Comparison of ENCODE assay signal across 16 mouse cellular contexts in genomic region chr9:50496546-50496945, GRCm38 (mm10). TPM values are rescaled to one million over a fixed set of nuclear protein-coding genes. Genes with fewer than 3 reads are reported as not detected.
A peak's percentile ranks its signal among the peaks of the same experiment; 100 is the strongest.
DNase-seq lines count a peak whose midpoint lies in the region; ATAC-seq and TF ChIP-seq lines count a peak whose summit lies in the region.
"Had no signal": no experiment of that assay in that cellular context is flagged by ENCODE, and none has a peak within 500 bp of the region (broad histone marks: within the 10 kb centered on the region; RNA-seq: fewer than 3 reads in every experiment).

No protein-coding gene starts in this region.

- no peak overlapping the region for H3K27ac ChIP-seq in heart, embryonic 13.5 days (replicated peaks)
- H3K27ac ChIP-seq in lung, postnatal 0 days (ENCODE audit: low read length): peak overlapping the region; percentile 62
- H3K27ac ChIP-seq in embryonic facial prominence, embryonic 12.5 days: no peak overlapping the region
- H3K27ac ChIP-seq in stomach, embryonic 15.5 days: 0 out of 2 replicates have a peak overlapping the region, but pooled peaks have one; percentile 26
- H3K27ac ChIP-seq in neural tube, embryonic 15.5 days (replicated peaks): no peak overlapping the region
- H3K27ac ChIP-seq: forebrain, embryonic 13.5 days; limb, embryonic 12.5 days had no signal

- no peak for ATAC-seq in heart, embryonic 13.5 days (ENCODE audit: extremely low read depth, insufficient number of reproducible peaks, low FRiP score, low TSS enrichment)
- peak; percentile 62 for ATAC-seq in lung, postnatal 0 days
- no peak for ATAC-seq in embryonic facial prominence, embryonic 12.5 days (ENCODE audit: insufficient number of reproducible peaks, insufficient read depth, low FRiP score, low TSS enrichment)
- ATAC-seq in stomach, embryonic 15.5 days (ENCODE audit: insufficient read depth, low FRiP score, low read depth): no peak
- no peak for ATAC-seq in activated CD4-positive, CD25-positive, alpha-beta regulatory T cell, adult 4 months
- ATAC-seq in neural tube, embryonic 15.5 days (ENCODE audit: low FRiP score): no peak
- ATAC-seq: forebrain, embryonic 13.5 days; intestine, postnatal 0 days had no signal

- H3K36me3 ChIP-seq in heart, embryonic 13.5 days: no peaks in the 10 kb centered on the region
- no peaks in the 10 kb centered on the region for H3K36me3 ChIP-seq in lung, postnatal 0 days (ENCODE audit: insufficient read depth, low read length)
- H3K36me3 ChIP-seq in embryonic facial prominence, embryonic 12.5 days: no peaks in the 10 kb centered on the region
- no peaks in the 10 kb centered on the region for H3K36me3 ChIP-seq in stomach, embryonic 15.5 days
- no peaks in the 10 kb centered on the region for H3K36me3 ChIP-seq in neural tube, embryonic 15.5 days
- H3K36me3 ChIP-seq: limb, embryonic 12.5 days had no signal

- no peak overlapping the region for H3K4me3 ChIP-seq in heart, embryonic 13.5 days
- no peak overlapping the region for H3K4me3 ChIP-seq in lung, postnatal 0 days (ENCODE audit: low read depth, low read length)
- no peak overlapping the region for H3K4me3 ChIP-seq in lung, adult 2 months (replicated peaks; ENCODE audit: extremely low read depth, low read depth, low read length)
- no peak overlapping the region for H3K4me3 ChIP-seq in embryonic facial prominence, embryonic 12.5 days
- no peak overlapping the region for H3K4me3 ChIP-seq in stomach, embryonic 15.5 days (replicated peaks)
- no peak overlapping the region for H3K4me3 ChIP-seq in neural tube, embryonic 15.5 days (replicated peaks)
- H3K4me3 ChIP-seq: forebrain, embryonic 13.5 days; limb, embryonic 12.5 days had no signal

- TF ChIP-seq CTCF in lung, postnatal 0 days (IDR thresholded peaks at IDR 0.05): no peak
- no peak for TF ChIP-seq CTCF in lung, adult 2 months (IDR thresholded peaks at IDR 0.05; ENCODE audit: insufficient read depth, low read length)

- DNase-seq in heart, postnatal 14 days: no peak
- peak; percentile 72 for DNase-seq in lung, postnatal 0 days (ENCODE audit: low spot score)
- DNase-seq in lung, adult 2 months: no peak
- DNase-seq: adrenal gland, postnatal 36 days; cerebellum, adult 11-12 months; embryo, embryonic 11 days; gastrocnemius, postnatal 36 days; thymus, adult 18-20 months had no signal

- no peak overlapping the region for H3K9ac ChIP-seq in heart, embryonic 13.5 days
- no peak overlapping the region for H3K9ac ChIP-seq in lung, postnatal 0 days (replicated peaks; ENCODE audit: low read depth)
- 0 out of 2 replicates have a peak overlapping the region, but pooled peaks have one; percentile 1 for H3K9ac ChIP-seq in embryonic facial prominence, embryonic 12.5 days
- H3K9ac ChIP-seq in stomach, embryonic 15.5 days: no peak overlapping the region
- no peak overlapping the region for H3K9ac ChIP-seq in neural tube, embryonic 15.5 days (replicated peaks)
- H3K9ac ChIP-seq: forebrain, embryonic 13.5 days; limb, embryonic 12.5 days had no signal

- H3K4me1 ChIP-seq in heart, embryonic 13.5 days: peaks cover 24% of the 10 kb centered on the region
- no peaks in the 10 kb centered on the region for H3K4me1 ChIP-seq in lung, postnatal 0 days (ENCODE audit: insufficient read depth, low read depth, low read length)
- no peaks in the 10 kb centered on the region; the same call in 1 of the 2 replicates for H3K4me1 ChIP-seq in lung, adult 2 months (ENCODE audit: control insufficient read depth, insufficient read depth, low read length)
- peaks cover 10% of the 10 kb centered on the region; the same call in 1 of the 2 replicates for H3K4me1 ChIP-seq in embryonic facial prominence, embryonic 12.5 days
- 0 out of 2 replicates have a peak, but pooled peaks cover 3% of the 10 kb centered on the region for H3K4me1 ChIP-seq in stomach, embryonic 15.5 days
- peaks cover 7% of the 10 kb centered on the region; the same call in 1 of the 2 replicates for H3K4me1 ChIP-seq in neural tube, embryonic 15.5 days

- WGBS in heart, embryonic 13.5 days: 17% methylated on average over 6 of the region's 6 CpGs
- 22% methylated on average over 6 of the region's 6 CpGs for WGBS in lung, postnatal 0 days
- WGBS in lung, adult 2 months: 26% methylated on average over 6 of the region's 6 CpGs
- 15% methylated on average over 6 of the region's 6 CpGs for WGBS in embryonic facial prominence, embryonic 12.5 days
- 30% methylated on average over 6 of the region's 6 CpGs for WGBS in stomach, embryonic 15.5 days
- 36% methylated on average over 6 of the region's 6 CpGs for WGBS in neural tube, embryonic 15.5 days

- H3K4me2 ChIP-seq in heart, embryonic 13.5 days: peak overlapping the region; percentile 42
- peak overlapping the region; percentile 17 for H3K4me2 ChIP-seq in lung, postnatal 0 days (replicated peaks; ENCODE audit: low read depth, low read length)
- H3K4me2 ChIP-seq in embryonic facial prominence, embryonic 12.5 days (replicated peaks): 0 out of 2 replicates have a peak overlapping the region, but pooled peaks have one; percentile 2
- H3K4me2 ChIP-seq in stomach, embryonic 15.5 days: no peak overlapping the region
- no peak overlapping the region for H3K4me2 ChIP-seq in neural tube, embryonic 15.5 days
- H3K4me2 ChIP-seq: limb, embryonic 12.5 days had no signal

- intact Hi-C loops in heart, postnatal 14 days (cut with DNase I): no loop called here

- no peaks in the 10 kb centered on the region for H3K27me3 ChIP-seq in heart, embryonic 13.5 days (replicated peaks)
- no peaks in the 10 kb centered on the region for H3K27me3 ChIP-seq in lung, postnatal 0 days (replicated peaks; ENCODE audit: insufficient read depth, low read length)
- H3K27me3 ChIP-seq in embryonic facial prominence, embryonic 12.5 days: no peaks in the 10 kb centered on the region
- H3K27me3 ChIP-seq in stomach, embryonic 15.5 days (replicated peaks): no peaks in the 10 kb centered on the region
- H3K27me3 ChIP-seq in neural tube, embryonic 15.5 days (replicated peaks): no peaks in the 10 kb centered on the region
- H3K27me3 ChIP-seq: forebrain, embryonic 13.5 days; limb, embryonic 12.5 days had no signal

- no peak for TF ChIP-seq POLR2A in lung, adult 2 months (IDR thresholded peaks at IDR 0.05; ENCODE audit: borderline replicate concordance, extremely low read depth, low read depth, low read length)

- TF ChIP-seq EP300 in lung, postnatal 0 days (IDR thresholded peaks at IDR 0.05): peak; percentile 41; the same call in 1 of the 2 replicates

- H3K9me3 ChIP-seq in heart, embryonic 13.5 days: no peaks in the 10 kb centered on the region
- no peaks in the 10 kb centered on the region for H3K9me3 ChIP-seq in lung, postnatal 0 days (ENCODE audit: low read length)
- no peaks in the 10 kb centered on the region for H3K9me3 ChIP-seq in embryonic facial prominence, embryonic 12.5 days
- H3K9me3 ChIP-seq in stomach, embryonic 15.5 days: no peaks in the 10 kb centered on the region
- no peaks in the 10 kb centered on the region for H3K9me3 ChIP-seq in neural tube, embryonic 15.5 days (replicated peaks)
- H3K9me3 ChIP-seq: forebrain, embryonic 13.5 days; limb, embryonic 12.5 days had no signal

RNA-seq across cellular contexts. Expression of gene Plet1, which starts 2.2 kb away (rescaled TPM):
- 0.14 and 0.19 TPM in 2 replicates for polyA plus RNA-seq in heart, embryonic 13.5 days (2015; fragmentation: Nextera tagmentation; extraction: Ambion mirVana)
- 1 to 10 TPM; 1.5 to 2.2 TPM for total RNA-seq in heart, postnatal 14 days (2021)
- 53.8 and 60.8 TPM in 2 replicates for polyA plus RNA-seq in lung, postnatal 0 days (2015; fragmentation: Nextera tagmentation; extraction: Ambion mirVana)
- 53.4 and 55.7 TPM in 2 replicates for polyA plus RNA-seq in lung, adult 2 months (2012; rRNA removed)
- polyA plus RNA-seq in embryonic facial prominence, embryonic 12.5 days (2016; fragmentation: Nextera tagmentation; extraction: Ambion mirVana): 1.2 TPM in 2 replicates
- 7.8 and 9.7 TPM in 2 replicates for polyA plus RNA-seq in stomach, embryonic 15.5 days (2015; fragmentation: Nextera tagmentation; extraction: Ambion mirVana)
- under 1 TPM in 1 of 2 experiments, not detected in 1; 0.20 TPM for polyA plus RNA-seq in activated CD4-positive, CD25-positive, alpha-beta regulatory T cell, adult 4 months (2017; shearing (Covaris generic))
- 0.72 and 2.1 TPM in 2 replicates for polyA plus RNA-seq in neural tube, embryonic 15.5 days (2015; fragmentation: Nextera tagmentation; extraction: Ambion mirVana)
- total RNA-seq: adrenal gland, postnatal 36 days; gastrocnemius, postnatal 36 days had no signal
- polyA plus RNA-seq: forebrain, embryonic 13.5 days had no signal

RNA-seq across cellular contexts. Expression of gene Pts, which starts 32.0 kb away (rescaled TPM):
- polyA plus RNA-seq in heart, embryonic 13.5 days (2015; fragmentation: Nextera tagmentation; extraction: Ambion mirVana): 76.0 and 79.3 TPM in 2 replicates
- 10 to 100 TPM; 25.5 to 29.4 TPM for total RNA-seq in heart, postnatal 14 days (2021)
- polyA plus RNA-seq in lung, postnatal 0 days (2015; fragmentation: Nextera tagmentation; extraction: Ambion mirVana): 76.0 and 79.4 TPM in 2 replicates
- 30.6 and 33.1 TPM in 2 replicates for polyA plus RNA-seq in lung, adult 2 months (2012; rRNA removed)
- polyA plus RNA-seq in embryonic facial prominence, embryonic 12.5 days (2016; fragmentation: Nextera tagmentation; extraction: Ambion mirVana): 71.9 and 73.6 TPM in 2 replicates
- 83.4 and 92.6 TPM in 2 replicates for polyA plus RNA-seq in stomach, embryonic 15.5 days (2015; fragmentation: Nextera tagmentation; extraction: Ambion mirVana)
- polyA plus RNA-seq in activated CD4-positive, CD25-positive, alpha-beta regulatory T cell, adult 4 months (2017; shearing (Covaris generic)): 100 to 1,000 TPM; 117 to 121 TPM
- polyA plus RNA-seq in neural tube, embryonic 15.5 days (2015; fragmentation: Nextera tagmentation; extraction: Ambion mirVana): 109 and 113 TPM in 2 replicates

RNA-seq across cellular contexts. Expression of gene Il18, which starts 58.1 kb away (rescaled TPM):
- polyA plus RNA-seq in heart, embryonic 13.5 days (2015; fragmentation: Nextera tagmentation; extraction: Ambion mirVana): 5.5 and 7.1 TPM in 2 replicates
- 1 to 10 TPM; 1.3 to 2.0 TPM for total RNA-seq in heart, postnatal 14 days (2021)
- polyA plus RNA-seq in lung, postnatal 0 days (2015; fragmentation: Nextera tagmentation; extraction: Ambion mirVana): 26.8 and 29.3 TPM in 2 replicates
- 10.1 and 17.4 TPM in 2 replicates for polyA plus RNA-seq in lung, adult 2 months (2012; rRNA removed)
- 3.3 and 5.1 TPM in 2 replicates for polyA plus RNA-seq in embryonic facial prominence, embryonic 12.5 days (2016; fragmentation: Nextera tagmentation; extraction: Ambion mirVana)
- polyA plus RNA-seq in stomach, embryonic 15.5 days (2015; fragmentation: Nextera tagmentation; extraction: Ambion mirVana): 10.1 and 13.7 TPM in 2 replicates
- 1 to 10 TPM; 3.4 to 3.9 TPM for polyA plus RNA-seq in activated CD4-positive, CD25-positive, alpha-beta regulatory T cell, adult 4 months (2017; shearing (Covaris generic))
- polyA plus RNA-seq in neural tube, embryonic 15.5 days (2015; fragmentation: Nextera tagmentation; extraction: Ambion mirVana): 16.8 and 18.2 TPM in 2 replicates

RNA-seq across cellular contexts. Expression of gene Bco2, which starts 58.4 kb away (rescaled TPM):
- 0.20 TPM in 1 of 2 replicates, not detected in the other for polyA plus RNA-seq in heart, embryonic 13.5 days (2015; fragmentation: Nextera tagmentation; extraction: Ambion mirVana)
- total RNA-seq in heart, postnatal 14 days (2021): under 1 TPM; 0.22 to 0.33 TPM
- polyA plus RNA-seq in lung, postnatal 0 days (2015; fragmentation: Nextera tagmentation; extraction: Ambion mirVana): 0.19 and 0.39 TPM in 2 replicates
- 0.53 and 0.70 TPM in 2 replicates for polyA plus RNA-seq in lung, adult 2 months (2012; rRNA removed)
- polyA plus RNA-seq in embryonic facial prominence, embryonic 12.5 days (2016; fragmentation: Nextera tagmentation; extraction: Ambion mirVana): 0.12 TPM in 1 of 2 replicates, not detected in the other
- 1.1 and 1.3 TPM in 2 replicates for polyA plus RNA-seq in stomach, embryonic 15.5 days (2015; fragmentation: Nextera tagmentation; extraction: Ambion mirVana)
- under 1 TPM; 0.45 to 0.56 TPM for polyA plus RNA-seq in activated CD4-positive, CD25-positive, alpha-beta regulatory T cell, adult 4 months (2017; shearing (Covaris generic))
- 0.15 and 0.41 TPM in 2 replicates for polyA plus RNA-seq in neural tube, embryonic 15.5 days (2015; fragmentation: Nextera tagmentation; extraction: Ambion mirVana)

Comparison
In these comparisons a context has a peak if more than half of its experiments do, and no peak if none do; other contexts are left out.
1. H3K27ac ChIP-seq: peak in lung, postnatal 0 days (single experiment) and stomach, embryonic 15.5 days (single experiment); none in heart, embryonic 13.5 days (single experiment), embryonic facial prominence, embryonic 12.5 days (single experiment) and neural tube, embryonic 15.5 days (single experiment).
2. H3K4me2 ChIP-seq: peak in heart, embryonic 13.5 days (single experiment), lung, postnatal 0 days (single experiment) and embryonic facial prominence, embryonic 12.5 days (single experiment); none in stomach, embryonic 15.5 days (single experiment) and neural tube, embryonic 15.5 days (single experiment).